Mouse (Mus musculus) CH12.LX (cell line): ENCODE results near the gene Cd101. TPM values are rescaled to one million over a fixed set of nuclear protein-coding genes. Genes with fewer than 3 reads are reported as not detected.

Experiments
- DNase-seq: peaks from one replicate; pipeline ENCODE4 v3.0.0-alpha.2; 2013; ENCODE audit errors: extremely low read depth
- H3K27ac ChIP-seq: 2 replicates; pipeline ENCODE4 v1.5.1; 2012; ENCODE audit warnings: low read depth, mild to moderate bottlenecking, control low read depth, moderate library complexity; ENCODE audit not compliant: insufficient read depth
- H3K27me3 ChIP-seq: replicated peaks from 2 replicates; pipeline ENCODE3; 2012; ENCODE audit warnings: inconsistent platforms
- H3K36me3 ChIP-seq, 2 experiments: replicated peaks in 1 of 2; 2 replicates each; pipeline versions ENCODE3 to v1.6.1; 2012; ENCODE audit warnings: inconsistent platforms in 1 of 2, low read length in 1 of 2, mild to moderate bottlenecking in 1 of 2, mixed read lengths in 1 of 2, moderate library complexity in 1 of 2; ENCODE audit not compliant: control insufficient read depth in 1 of 2, insufficient read depth in 1 of 2
- H3K4me1 ChIP-seq, 2 experiments: 2 replicates each; pipeline ENCODE4 v1.6.1; 2012; ENCODE audit warnings: inconsistent platforms in 1 of 2, moderate library complexity in 1 of 2; ENCODE audit not compliant: insufficient read depth in 2 of 2, control insufficient read depth in 1 of 2
- H3K4me2 ChIP-seq: 2 replicates; pipeline ENCODE4 v1.6.1; 2012; ENCODE audit warnings: low read depth, mild to moderate bottlenecking, control low read depth; ENCODE audit not compliant: poor library complexity, insufficient read depth, severe bottlenecking
- H3K4me3 ChIP-seq, 3 experiments: fragments of 150-350 bp in 1 of 3; sonication (generic) in 1 of 3; replicated peaks in 1 of 3; 2 replicates each; pipeline versions ENCODE3 to v1.5.1; 2011 to 2012; ENCODE audit warnings: low read depth in 2 of 3, low read length in 2 of 3, mild to moderate bottlenecking in 2 of 3, moderate library complexity in 2 of 3, control low read depth in 1 of 3, improper control_type of control experiment in 1 of 3, inconsistent platforms in 1 of 3, mixed read lengths in 1 of 3; ENCODE audit not compliant: poor library complexity in 1 of 3
- H3K79me2 ChIP-seq: replicated peaks from 2 replicates; pipeline ENCODE4 v1.6.1; 2012; ENCODE audit warnings: mild to moderate bottlenecking, moderate library complexity; ENCODE audit not compliant: control insufficient read depth, poor library complexity, insufficient read depth, severe bottlenecking; ENCODE audit errors: extremely low read depth
- H3K9ac ChIP-seq: 2 replicates; pipeline ENCODE4 v1.6.1; 2012; ENCODE audit warnings: low read depth, mild to moderate bottlenecking, control low read depth, moderate library complexity; ENCODE audit not compliant: insufficient read depth
- H3K9me3 ChIP-seq: replicated peaks from 2 replicates; pipeline ENCODE3; 2012; ENCODE audit warnings: low read length, inconsistent platforms, mixed read lengths
- BHLHE40 ChIP-seq: IDR thresholded peaks from 2 replicates; pipeline ENCODE4 v1.6.1; 2011; ENCODE audit warnings: mild to moderate bottlenecking, low read depth, low read length, improper control_type of control experiment
- ELF1 ChIP-seq: IDR thresholded peaks from 2 replicates; pipeline ENCODE4 v1.6.1; 2014; ENCODE audit warnings: low read depth, mild to moderate bottlenecking, inconsistent platforms, low read length, improper control_type of control experiment
- EP300 ChIP-seq: IDR thresholded peaks from 2 replicates; pipeline ENCODE4 v1.6.1; 2011; ENCODE audit warnings: low read length, improper control_type of control experiment
- GABPA ChIP-seq: IDR thresholded peaks from 2 replicates; pipeline ENCODE4 v1.6.1; 2012; ENCODE audit warnings: low read depth, low read length, improper control_type of control experiment, inconsistent platforms; ENCODE audit not compliant: insufficient replicate concordance
- HCFC1 ChIP-seq: IDR thresholded peaks from 2 replicates; pipeline ENCODE4 v1.6.1; 2012; ENCODE audit warnings: low read depth, mild to moderate bottlenecking, inconsistent platforms, low read length, improper control_type of control experiment
- IRF4 ChIP-seq: IDR thresholded peaks from 2 replicates; pipeline ENCODE4 v1.6.1; 2014; ENCODE audit warnings: low read depth, mild to moderate bottlenecking, inconsistent platforms, low read length, improper control_type of control experiment
- MAZ ChIP-seq: IDR thresholded peaks from 2 replicates; pipeline ENCODE4 v1.6.1; 2012; ENCODE audit warnings: low read depth, mild to moderate bottlenecking, inconsistent platforms, low read length, improper control_type of control experiment, moderate library complexity
- MXI1 ChIP-seq: IDR thresholded peaks from 2 replicates; pipeline ENCODE4 v1.6.1; 2011; ENCODE audit warnings: mild to moderate bottlenecking, low read depth, low read length, improper control_type of control experiment
- MYC ChIP-seq: IDR thresholded peaks from 2 replicates; pipeline ENCODE4 v1.6.1; 2011; ENCODE audit warnings: low read depth, mild to moderate bottlenecking, improper control_type of control experiment, low read length
- NELFE ChIP-seq: IDR thresholded peaks from 2 replicates; pipeline ENCODE4 v1.6.1; 2011; ENCODE audit warnings: low read depth, low read length, improper control_type of control experiment
- PAX5 ChIP-seq: IDR thresholded peaks from 2 replicates; pipeline ENCODE4 v1.6.1; 2012; ENCODE audit warnings: low read length, inconsistent platforms, mixed read lengths
- TBP ChIP-seq: conservative IDR thresholded peaks from 2 replicates; pipeline ENCODE4 v1.6.1; 2011; ENCODE audit warnings: low read depth, low read length, improper control_type of control experiment
- UBTF ChIP-seq: IDR thresholded peaks from 2 replicates; pipeline ENCODE4 v1.6.1; 2012; ENCODE audit warnings: low read depth, mild to moderate bottlenecking, inconsistent platforms, low read length, improper control_type of control experiment, moderate library complexity
- USF1 ChIP-seq: IDR thresholded peaks from 2 replicates; pipeline ENCODE4 v1.6.1; 2014; ENCODE audit warnings: low read depth, mild to moderate bottlenecking, inconsistent platforms, low read length, improper control_type of control experiment
- dilution Hi-C: fragments of 300-500 bp; cut with MboI; formaldehyde crosslinking; loops from 2 replicates; pipeline ENCODE4 v1.14.3; 2020; ENCODE audit warnings: low sequenced_read_pairs; ENCODE audit not compliant: extremely low pct_unique_long_range_greater_than_20kb, extremely low pct_ligation_motif_present
- in situ Hi-C: fragments of 300-500 bp; cut with MboI; formaldehyde crosslinking; loops from 3 replicates; pipeline ENCODE4 v1.14.3; 2019; ENCODE audit warnings: low sequenced_read_pairs, low pct_ligation_motif_present, low pct_unique_long_range_greater_than_20kb, mixed read lengths
- polyA plus RNA-seq: library from polyadenylated mRNA; unstranded; fragments of >175 nt; gene quantifications from 2 replicates; pipeline ENCODE4 v1.2.1, GENCODE M21; 2012; ENCODE audit warnings: low read depth; ENCODE audit not compliant: insufficient read length
- total RNA-seq, 2 experiments: library from RNA; depleted of rRNA; stranded (reverse); fragments of 300-350 nt in 1 of 2; fragments of >200 nt in 1 of 2; gene quantifications; 2 replicates each; pipeline ENCODE4 v1.2.3; 2012 to 2014

Gene Cd101
- total and polyA plus RNA-seq, 3 experiments: not detected

DNA sequence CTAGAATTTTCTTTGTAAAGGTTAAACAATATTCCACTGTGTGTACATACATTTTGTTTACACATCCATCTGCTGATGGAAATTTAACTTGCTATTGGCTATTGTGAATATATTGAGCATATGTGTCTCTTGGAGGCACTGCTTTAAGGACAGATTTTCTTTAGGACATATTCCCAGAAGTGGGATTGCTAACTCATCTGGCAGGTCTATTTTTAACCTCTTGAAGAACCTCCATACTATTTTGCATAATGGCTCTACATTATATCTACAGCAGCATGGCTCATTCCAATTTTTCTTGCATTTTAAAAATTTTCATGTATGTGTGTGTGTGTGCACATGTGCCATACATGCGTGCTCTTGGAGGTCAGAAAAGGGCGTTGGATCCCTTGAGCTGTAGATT lies 6.6 kb upstream of the Cd101 start:
- Histone ChIP-seq H3K4me3 (no peak overlapping the region), H3K9me3 (no peaks in the 10 kb centered on the region), H3K4me2 (no peak overlapping the region), H3K9ac (no peak overlapping the region), H3K79me2 (no peaks in the 10 kb centered on the region), H3K36me3 (no peaks in the 10 kb centered on the region), H3K27ac (no peak overlapping the region), H3K4me1 (0 out of 4 replicates have a peak, but pooled peaks cover 0 to 2% of the 10 kb centered on the region in 2 experiments), H3K27me3 (no peaks in the 10 kb centered on the region)
- TF ChIP-seq IRF4 (no peak), NELFE (no peak), MYC (no peak), HCFC1 (no peak), TBP (no peak), MAZ (no peak)
- DNase-seq: no peak
- dilution Hi-C loops (no loop called here), in situ Hi-C loops (no loop called here)

DNA sequence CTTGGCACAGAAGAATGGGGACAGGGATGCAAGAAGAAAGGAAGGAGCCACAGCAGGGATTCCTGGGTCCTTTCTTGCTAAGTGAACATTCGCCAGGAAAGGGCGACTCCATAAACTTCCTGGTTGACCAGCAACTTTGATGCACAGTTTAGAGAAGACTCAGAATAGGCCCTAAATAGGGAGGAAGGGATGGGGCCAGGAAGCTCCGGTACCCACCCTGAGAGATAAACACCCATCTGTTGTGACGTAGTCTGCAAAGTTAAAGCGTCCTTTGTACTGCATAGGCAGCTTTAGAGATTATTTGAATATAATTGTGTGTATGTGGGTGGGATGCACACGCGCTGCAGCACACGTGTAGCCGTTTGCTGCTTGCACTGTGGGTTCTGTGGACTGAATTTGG lies 5.2 kb upstream of the Cd101 start:
- DNase-seq: no peak
- H3K4me1 ChIP-seq: 0 out of 4 replicates have a peak, but pooled peaks cover 0 to 2% of the 10 kb centered on the region in 2 experiments
- H3K4me2 ChIP-seq: no peak overlapping the region
- H3K27ac ChIP-seq: no peak overlapping the region
- H3K4me3 ChIP-seq: no peak overlapping the region
- no peak overlapping the region for H3K9ac ChIP-seq
- in situ Hi-C loops (no loop called here), dilution Hi-C loops (no loop called here)
- no peaks in the 10 kb centered on the region for H3K9me3 ChIP-seq
- H3K27me3 ChIP-seq: no peaks in the 10 kb centered on the region
- H3K36me3 ChIP-seq: no peaks in the 10 kb centered on the region
- no peaks in the 10 kb centered on the region for H3K79me2 ChIP-seq
- no peak for TF ChIP-seq USF1

DNA sequence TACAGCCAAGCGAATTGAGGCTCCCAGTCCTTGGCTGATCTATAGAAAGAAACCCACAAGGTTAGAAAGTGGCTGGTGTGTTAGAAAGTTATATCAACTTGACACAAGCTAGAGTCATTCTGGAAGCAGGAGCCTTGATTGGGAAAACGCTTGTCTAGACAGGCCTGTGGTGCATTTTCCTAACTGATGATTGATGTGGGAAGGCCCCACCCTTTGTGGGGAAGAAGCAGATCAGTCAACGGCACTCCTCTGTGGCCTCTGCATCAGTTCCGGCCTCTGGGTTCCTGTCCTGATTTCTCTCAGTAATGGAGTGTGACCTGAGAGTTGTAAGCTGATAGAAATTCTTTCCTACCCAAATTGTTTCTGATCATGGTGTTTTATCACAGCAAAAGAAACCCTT lies 4.3 kb upstream of the Cd101 start:
- no peak overlapping the region for H3K9ac ChIP-seq
- H3K4me3 ChIP-seq: no peak overlapping the region
- H3K79me2 ChIP-seq: no peaks in the 10 kb centered on the region
- dilution Hi-C loops (no loop called here), in situ Hi-C loops (no loop called here)
- no peak for DNase-seq
- H3K9me3 ChIP-seq: no peaks in the 10 kb centered on the region
- no peak overlapping the region for H3K27ac ChIP-seq
- no peaks in the 10 kb centered on the region for H3K27me3 ChIP-seq
- no peaks in the 10 kb centered on the region for H3K36me3 ChIP-seq
- H3K4me2 ChIP-seq: no peak overlapping the region
- peaks cover 2 to 8% of the 10 kb centered on the region in 2 experiments; a peak in 2 of 4 replicates for H3K4me1 ChIP-seq
- no peak for TF ChIP-seq ELF1
- TF ChIP-seq GABPA: no peak
- no peak for TF ChIP-seq UBTF
- no peak for TF ChIP-seq EP300
- no peak for TF ChIP-seq BHLHE40
- TF ChIP-seq MXI1: no peak
- no peak for TF ChIP-seq PAX5
- TF ChIP-seq, all 38 proteins: peak for 0
